Mouse (Mus musculus): ENCODE data around the gene Fam189a1. TPM values are rescaled to one million over a fixed set of nuclear protein-coding genes. Genes with fewer than 3 reads are reported as not detected.

The Fam189a1 gene
- polyA plus RNA-seq, 1 experiment from 2014 or later: 0.74 TPM

- Histone ChIP-seq H3K36me3 (ENCODE audit: insufficient read depth, low read length) (no peaks in the 10 kb centered on the region), H3K27me3 (ENCODE audit: insufficient read depth, low read length) (no peaks in the 10 kb centered on the region), H3K4me3 (replicated peaks; ENCODE audit: low read depth, low read length) (no peak overlapping the region), H3K9ac (ENCODE audit: low read depth, low read length) (no peak overlapping the region), H3K9me3 (replicated peaks; ENCODE audit: low read length) (no peaks in the 10 kb centered on the region), H3K27ac (no peak overlapping the region), H3K4me1 (replicated peaks; ENCODE audit: insufficient read depth, low read length) (no peaks in the 10 kb centered on the region), H3K4me2 (ENCODE audit: low read length) (no peak overlapping the region)
- TF ChIP-seq CTCF (IDR thresholded peaks at IDR 0.05; ENCODE audit: low read depth): no peak
- no peak for DNase-seq (ENCODE audit: low spot score)
- ATAC-seq (replicated peaks; ENCODE audit: low FRiP score, low read depth): no peak
- 89% methylated on average over 6 of the region's 6 CpGs for WGBS
Observed at GRCm38 (mm10) chr7:65056864-65057263, 99.5 kb downstream of the Fam189a1 start.

GRCm38 (mm10) chr7:65051986-65052385 lies 104.4 kb downstream of the Fam189a1 start:
- DNase-seq (ENCODE audit: low spot score) (no peak), ATAC-seq (replicated peaks; ENCODE audit: low FRiP score, low read depth) (no peak)
- no peak for TF ChIP-seq CTCF (IDR thresholded peaks at IDR 0.05; ENCODE audit: low read depth)
- Histone ChIP-seq H3K4me1 (replicated peaks; ENCODE audit: insufficient read depth, low read length) (no peaks in the 10 kb centered on the region), H3K4me2 (ENCODE audit: low read length) (no peak overlapping the region), H3K9me3 (replicated peaks; ENCODE audit: low read length) (no peaks in the 10 kb centered on the region), H3K27ac (no peak overlapping the region), H3K36me3 (ENCODE audit: insufficient read depth, low read length) (no peaks in the 10 kb centered on the region), H3K27me3 (ENCODE audit: insufficient read depth, low read length) (no peaks in the 10 kb centered on the region), H3K9ac (ENCODE audit: low read depth, low read length) (no peak overlapping the region), H3K4me3 (replicated peaks; ENCODE audit: low read depth, low read length) (no peak overlapping the region)
- WGBS: 88% methylated on average over 1 of the region's 1 CpGs

GRCm38 (mm10) chr7:65049236-65049954 lies 107.0 kb downstream of the Fam189a1 start:
- ATAC-seq (replicated peaks; ENCODE audit: low FRiP score, low read depth) (no peak), DNase-seq (ENCODE audit: low spot score) (no peak)
- Histone ChIP-seq H3K9ac (ENCODE audit: low read depth, low read length) (no peak overlapping the region), H3K4me1 (replicated peaks; ENCODE audit: insufficient read depth, low read length) (no peaks in the 10 kb centered on the region), H3K4me3 (replicated peaks; ENCODE audit: low read depth, low read length) (no peak overlapping the region), H3K36me3 (ENCODE audit: insufficient read depth, low read length) (no peaks in the 10 kb centered on the region), H3K27me3 (ENCODE audit: insufficient read depth, low read length) (no peaks in the 10 kb centered on the region), H3K9me3 (replicated peaks; ENCODE audit: low read length) (no peaks in the 10 kb centered on the region), H3K27ac (no peak overlapping the region), H3K4me2 (ENCODE audit: low read length) (no peak overlapping the region)
- 73% methylated on average over 18 of the region's 18 CpGs for whole genome bisulfite sequencing
- no peak for TF ChIP-seq CTCF (IDR thresholded peaks at IDR 0.05; ENCODE audit: low read depth)

GRCm38 (mm10) chr7:65047700-65048099 lies 108.7 kb downstream of the Fam189a1 start:
- no peak overlapping the region for H3K9ac ChIP-seq (ENCODE audit: low read depth, low read length)
- no peaks in the 10 kb centered on the region for H3K27me3 ChIP-seq (ENCODE audit: insufficient read depth, low read length)
- 57% methylated on average over 5 of the region's 5 CpGs for WGBS
- no peak overlapping the region for H3K27ac ChIP-seq
- H3K4me1 ChIP-seq (replicated peaks; ENCODE audit: insufficient read depth, low read length): no peaks in the 10 kb centered on the region
- ATAC-seq (replicated peaks; ENCODE audit: low FRiP score, low read depth): no peak
- H3K36me3 ChIP-seq (ENCODE audit: insufficient read depth, low read length): no peaks in the 10 kb centered on the region
- no peak overlapping the region for H3K4me2 ChIP-seq (ENCODE audit: low read length)
- no peaks in the 10 kb centered on the region for H3K9me3 ChIP-seq (replicated peaks; ENCODE audit: low read length)
- no peak for TF ChIP-seq CTCF (IDR thresholded peaks at IDR 0.05; ENCODE audit: low read depth)
- no peak for DNase-seq (ENCODE audit: low spot score)
- no peak overlapping the region for H3K4me3 ChIP-seq (replicated peaks; ENCODE audit: low read depth, low read length)

- WGBS: 45% methylated on average over 4 of the region's 4 CpGs
- no peak for ATAC-seq (replicated peaks; ENCODE audit: low FRiP score, low read depth)
- no peak for TF ChIP-seq CTCF (IDR thresholded peaks at IDR 0.05; ENCODE audit: low read depth)
- DNase-seq (ENCODE audit: low spot score): no peak
- Histone ChIP-seq H3K9ac (ENCODE audit: low read depth, low read length) (no peak overlapping the region), H3K4me1 (replicated peaks; ENCODE audit: insufficient read depth, low read length) (no peaks in the 10 kb centered on the region), H3K4me3 (replicated peaks; ENCODE audit: low read depth, low read length) (no peak overlapping the region), H3K4me2 (ENCODE audit: low read length) (no peak overlapping the region), H3K27ac (no peak overlapping the region), H3K27me3 (ENCODE audit: insufficient read depth, low read length) (no peaks in the 10 kb centered on the region), H3K36me3 (ENCODE audit: insufficient read depth, low read length) (no peaks in the 10 kb centered on the region), H3K9me3 (replicated peaks; ENCODE audit: low read length) (no peaks in the 10 kb centered on the region)
Observed at GRCm38 (mm10) chr7:65046690-65047089, 109.7 kb downstream of the Fam189a1 start.

- WGBS: 60% methylated on average over 6 of the region's 6 CpGs
- ATAC-seq (replicated peaks; ENCODE audit: low FRiP score, low read depth): no peak
- DNase-seq (ENCODE audit: low spot score): no peak
Observed at GRCm38 (mm10) chr7:65044280-65044679, 112.1 kb downstream of the Fam189a1 start.

GRCm38 (mm10) chr7:65041106-65041505 lies 115.3 kb downstream of the Fam189a1 start:
- 88% methylated on average over 7 of the region's 7 CpGs for WGBS
- Histone ChIP-seq H3K27ac (no peak overlapping the region), H3K27me3 (ENCODE audit: insufficient read depth, low read length) (no peaks in the 10 kb centered on the region), H3K4me3 (replicated peaks; ENCODE audit: low read depth, low read length) (no peak overlapping the region), H3K36me3 (ENCODE audit: insufficient read depth, low read length) (no peaks in the 10 kb centered on the region), H3K4me1 (replicated peaks; ENCODE audit: insufficient read depth, low read length) (no peaks in the 10 kb centered on the region), H3K4me2 (ENCODE audit: low read length) (no peak overlapping the region), H3K9me3 (replicated peaks; ENCODE audit: low read length) (no peaks in the 10 kb centered on the region), H3K9ac (ENCODE audit: low read depth, low read length) (no peak overlapping the region)
- no peak for TF ChIP-seq CTCF (IDR thresholded peaks at IDR 0.05; ENCODE audit: low read depth)
- DNase-seq (ENCODE audit: low spot score): no peak
- ATAC-seq (replicated peaks; ENCODE audit: low FRiP score, low read depth): no peak

More at GRCm38 (mm10) chr7:65044280-65044679, 112.1 kb downstream of the Fam189a1 start:
- Histone ChIP-seq H3K27ac (no peak overlapping the region), H3K4me3 (replicated peaks; ENCODE audit: low read depth, low read length) (no peak overlapping the region), H3K36me3 (ENCODE audit: insufficient read depth, low read length) (no peaks in the 10 kb centered on the region), H3K27me3 (ENCODE audit: insufficient read depth, low read length) (no peaks in the 10 kb centered on the region), H3K4me1 (replicated peaks; ENCODE audit: insufficient read depth, low read length) (no peaks in the 10 kb centered on the region), H3K4me2 (ENCODE audit: low read length) (no peak overlapping the region), H3K9me3 (replicated peaks; ENCODE audit: low read length) (no peaks in the 10 kb centered on the region), H3K9ac (ENCODE audit: low read depth, low read length) (no peak overlapping the region)
- TF ChIP-seq CTCF (IDR thresholded peaks at IDR 0.05; ENCODE audit: low read depth): no peak

Measured in kidney, postnatal 0 days (tissue).